Mouse (Mus musculus) urinary bladder, postnatal 14 days (tissue): ENCODE data around the gene Spink4.
A peak's percentile ranks its signal among the peaks of the same experiment; 100 is the strongest.

Experiments
- DNase-seq: peaks from one replicate; pipeline ENCODE4 v3.0.0; 2021; ENCODE audit warnings: low spot score

The Spink4 gene

DNA sequence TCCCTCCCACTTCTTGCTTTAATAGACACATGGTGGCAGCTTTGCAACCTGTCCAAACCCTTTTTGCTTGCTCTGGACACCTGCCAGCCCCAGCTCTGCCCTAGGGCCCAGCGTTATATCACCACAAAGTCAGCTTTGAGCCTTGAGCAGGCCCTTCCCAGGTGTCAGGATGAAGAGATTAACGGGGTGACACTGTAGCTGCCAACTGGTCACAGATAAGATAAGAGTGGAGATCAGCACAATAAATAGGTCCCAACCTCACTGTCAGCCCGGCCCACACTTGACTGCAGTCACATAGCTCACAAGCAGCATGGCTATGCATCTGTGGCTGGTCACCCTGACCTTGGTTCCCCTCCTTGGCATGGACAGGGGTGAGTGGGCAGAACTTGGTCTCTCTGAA, at the start of gene Spink4:
Spink4 (plus strand) TSS at position 268 of the 400 bp plus-strand sequence.
- peak; percentile 15 for DNase-seq

DNA sequence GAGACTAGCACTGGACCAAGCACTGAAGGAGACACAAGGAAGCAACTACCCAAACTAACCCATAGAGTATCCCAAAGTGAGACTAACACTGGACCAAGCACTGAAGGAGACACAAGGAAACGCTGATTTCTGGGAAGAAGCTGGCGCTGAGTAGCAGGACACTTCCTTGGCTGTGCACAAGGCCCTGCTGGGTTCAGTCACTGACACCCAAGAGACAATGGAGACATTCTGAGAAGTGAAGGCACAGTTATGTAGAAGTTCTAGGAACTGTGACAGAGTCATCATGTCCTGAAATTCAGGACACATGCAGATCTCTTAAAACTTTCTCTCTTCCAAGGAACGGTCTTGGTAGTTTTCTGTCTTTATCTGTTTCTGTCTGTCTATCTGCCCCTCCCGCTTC, 49.6 kb upstream of the Spink4 start:
- no peak for DNase-seq

DNA sequence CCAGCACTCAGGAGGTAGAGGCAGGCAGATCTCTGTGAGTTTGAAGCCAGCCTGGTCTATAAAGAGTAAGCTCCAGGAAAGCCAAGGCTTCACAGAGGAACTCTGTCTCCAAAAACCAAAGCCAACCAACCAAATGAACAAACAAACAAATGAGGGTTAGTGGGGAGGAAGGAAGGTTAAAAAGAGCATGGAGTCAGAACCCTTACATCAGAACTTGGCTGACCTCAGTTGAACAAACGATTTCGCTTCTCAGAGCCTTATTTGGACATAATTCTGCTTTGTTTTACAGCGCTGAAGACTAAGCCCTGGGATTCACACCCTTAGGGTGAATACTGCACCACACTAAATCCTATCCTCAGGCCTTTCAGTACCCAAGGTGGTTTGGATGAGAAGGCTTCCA, 47.7 kb upstream of the Spink4 start:
- no peak for DNase-seq

DNA sequence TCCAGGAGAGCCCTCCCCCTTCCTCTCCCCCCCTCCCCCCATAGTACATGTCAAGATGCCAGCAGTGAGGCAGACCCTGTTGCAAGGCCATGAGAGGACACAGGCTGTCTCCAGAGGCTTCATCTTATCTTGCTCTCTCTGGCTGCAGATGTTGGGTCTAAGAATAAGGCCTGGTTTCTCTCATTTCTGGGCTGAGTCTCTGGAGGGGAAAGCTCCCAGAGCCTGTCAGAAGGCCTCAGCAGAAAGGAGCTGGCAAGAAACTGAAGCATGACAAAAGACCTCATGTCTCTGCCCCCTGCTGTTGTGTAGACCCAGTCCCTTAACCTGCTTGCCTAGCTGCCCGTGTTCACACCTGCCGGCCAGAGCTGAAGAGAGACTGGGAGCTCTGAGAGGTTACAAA, 46.5 kb upstream of the Spink4 start:
- no peak for DNase-seq

GRCm38 (mm10) chr4:40874151-40874600, 45.7 kb upstream of the Spink4 start:
- DNase-seq = peak; percentile 41

GRCm38 (mm10) chr4:40874794-40875552, 44.9 kb upstream of the Spink4 start:
- no peak for DNase-seq

GRCm38 (mm10) chr4:40875842-40876241, 44.0 kb upstream of the Spink4 start:
- no peak for DNase-seq

DNA sequence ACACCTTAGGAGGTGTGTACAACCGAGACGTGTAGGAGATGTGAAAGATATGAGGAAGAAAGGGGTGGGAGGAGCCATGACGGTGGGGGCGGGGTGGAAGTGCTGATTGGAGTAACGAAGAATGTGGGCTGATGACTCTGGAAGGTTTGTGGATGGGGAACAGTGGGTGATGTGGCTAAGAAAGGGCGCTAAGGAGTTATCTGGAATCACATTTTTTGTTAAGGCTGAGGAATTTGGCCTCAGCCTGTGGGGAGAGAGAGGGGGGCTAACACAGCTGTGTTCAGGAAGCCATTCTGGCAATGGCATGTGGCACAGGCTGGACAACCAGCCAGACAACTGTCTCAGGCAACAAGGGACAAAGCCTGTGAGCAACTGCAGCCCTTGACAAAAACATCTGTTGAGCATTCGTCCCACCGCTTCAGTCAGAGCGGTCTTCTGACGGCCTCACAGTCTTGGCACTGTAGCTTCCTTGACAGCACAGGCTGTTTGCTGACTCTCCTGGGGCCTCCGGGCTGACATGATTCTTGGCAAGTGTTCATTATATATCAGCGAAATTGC, 43.0 kb upstream of the Spink4 start:
- DNase-seq = peak; percentile 39

DNA sequence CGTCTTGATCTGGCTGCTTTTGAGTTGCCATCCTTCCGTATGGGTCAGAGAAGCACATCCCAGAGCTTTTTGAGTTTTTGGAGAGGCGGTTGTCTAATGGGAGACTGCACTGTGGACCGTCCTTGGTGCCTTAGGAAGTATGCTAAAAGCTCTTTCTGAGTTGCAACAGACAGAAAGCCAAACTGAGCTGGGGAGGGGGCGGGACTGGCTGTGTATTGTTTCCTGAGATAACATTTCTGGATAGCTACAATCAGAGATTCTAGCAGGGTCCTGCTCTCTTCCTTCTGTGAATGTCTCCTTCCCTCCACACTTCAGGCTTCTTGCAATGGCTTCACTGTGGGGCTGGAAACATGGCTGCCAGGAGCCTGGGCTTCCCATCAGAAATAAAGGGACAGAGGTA, 42.3 kb upstream of the Spink4 start:
- DNase-seq = no peak

DNA sequence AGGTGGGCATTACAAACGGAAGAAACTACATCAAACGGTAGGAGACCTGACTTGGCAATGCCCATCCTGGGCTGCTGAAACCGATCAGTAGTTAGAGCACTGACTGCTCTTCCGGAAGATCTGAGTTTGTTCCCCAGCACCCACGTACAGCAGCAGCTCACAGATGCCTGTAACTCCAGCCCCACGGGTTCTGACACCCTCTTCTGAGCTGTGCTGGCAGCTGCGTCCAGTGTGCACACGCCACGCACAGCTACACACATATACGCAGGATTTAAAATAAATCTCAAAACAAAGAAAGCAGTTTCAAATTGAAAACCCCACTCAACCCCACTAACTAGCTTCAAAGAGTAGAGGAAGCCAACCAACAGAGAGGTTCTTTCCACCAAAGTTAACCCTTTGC, 36.7 kb upstream of the Spink4 start:
- DNase-seq = no peak

GRCm38 (mm10) chr4:40884282-40885165, 35.3 kb upstream of the Spink4 start:
- peak; percentile 22 for DNase-seq

- DNase-seq = peak; percentile 37
Observed at GRCm38 (mm10) chr4:40885166-40885525, 34.7 kb upstream of the Spink4 start.

DNA sequence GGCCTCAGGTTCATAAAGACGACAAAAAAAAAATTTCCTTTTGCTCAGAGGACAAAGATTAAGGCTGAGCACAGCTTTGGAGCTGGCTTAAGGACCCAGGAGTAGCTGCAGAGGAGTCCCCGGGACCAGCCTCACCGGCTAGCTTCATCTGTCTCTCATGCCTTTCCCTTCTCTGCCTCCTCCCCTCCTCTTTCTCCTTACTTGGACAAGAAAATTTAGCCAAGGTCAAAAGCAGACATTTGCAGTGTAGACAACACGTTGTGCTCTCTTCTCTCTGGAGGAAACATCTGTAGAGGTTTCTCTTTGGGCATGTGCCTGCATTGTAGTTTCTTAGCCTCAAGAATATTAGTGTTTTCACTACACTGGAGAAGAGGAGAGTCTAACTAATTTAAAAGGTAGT, 34.0 kb upstream of the Spink4 start:
- no peak for DNase-seq

DNA sequence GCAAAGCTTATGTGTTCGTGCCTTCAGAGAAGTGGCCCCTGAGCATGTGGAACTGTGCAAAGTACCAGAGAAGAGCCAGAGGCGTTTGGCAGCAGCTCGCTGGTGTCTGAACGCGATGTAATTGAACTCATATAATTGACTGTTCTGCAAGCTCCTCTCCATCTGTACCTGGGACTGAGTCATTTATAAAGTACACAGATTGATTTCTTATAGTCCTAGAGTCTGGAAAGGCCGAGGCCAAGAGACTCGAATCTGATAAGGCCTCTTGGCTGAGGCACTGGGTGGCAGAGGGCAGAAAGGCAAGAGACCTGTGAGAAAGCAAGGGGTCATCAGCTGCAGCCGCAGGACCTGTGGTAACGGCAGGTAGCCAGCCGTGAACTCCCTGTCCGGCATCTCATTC, 31.0 kb upstream of the Spink4 start:
- DNase-seq = no peak

DNA sequence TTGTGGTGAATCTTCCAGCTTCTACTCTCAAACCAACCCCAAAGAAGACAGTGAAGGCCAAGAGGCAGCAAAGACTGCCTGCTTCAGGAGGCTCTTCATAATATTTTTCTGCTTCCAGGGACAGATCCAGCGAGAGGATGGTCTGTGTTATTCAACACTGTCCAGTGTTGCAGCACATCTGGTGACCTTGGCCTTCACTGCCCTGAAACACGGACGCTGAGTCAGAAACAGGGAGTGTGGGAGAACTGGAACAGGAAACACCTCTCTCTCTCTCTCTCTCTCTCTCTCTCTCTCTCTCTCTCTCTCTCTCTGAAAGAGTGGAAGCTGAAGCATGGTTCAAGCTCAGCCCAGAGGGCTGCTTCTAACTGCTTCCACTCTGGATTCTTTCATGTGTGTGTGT, 30.6 kb upstream of the Spink4 start:
- peak; percentile 47 for DNase-seq

DNA sequence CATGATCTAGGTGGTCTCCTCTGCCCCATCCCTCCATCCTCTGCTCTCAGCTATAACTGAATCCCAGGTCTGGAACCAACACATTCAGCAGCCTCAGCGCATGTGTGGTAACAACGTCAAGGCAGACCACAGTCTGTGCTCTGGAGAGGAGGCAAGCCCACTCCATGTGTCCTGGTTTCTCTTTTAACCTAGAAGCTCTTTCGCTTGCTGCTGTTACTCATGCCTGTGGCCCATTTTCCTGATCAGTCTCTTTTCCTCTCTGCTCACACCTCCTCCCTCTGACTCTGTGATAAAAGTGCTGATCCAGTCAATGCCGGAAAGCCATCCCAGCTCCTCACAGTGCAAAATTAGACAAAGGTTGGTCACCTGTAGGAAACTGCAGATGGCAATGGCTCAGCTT, 29.9 kb upstream of the Spink4 start:
- no peak for DNase-seq

DNA sequence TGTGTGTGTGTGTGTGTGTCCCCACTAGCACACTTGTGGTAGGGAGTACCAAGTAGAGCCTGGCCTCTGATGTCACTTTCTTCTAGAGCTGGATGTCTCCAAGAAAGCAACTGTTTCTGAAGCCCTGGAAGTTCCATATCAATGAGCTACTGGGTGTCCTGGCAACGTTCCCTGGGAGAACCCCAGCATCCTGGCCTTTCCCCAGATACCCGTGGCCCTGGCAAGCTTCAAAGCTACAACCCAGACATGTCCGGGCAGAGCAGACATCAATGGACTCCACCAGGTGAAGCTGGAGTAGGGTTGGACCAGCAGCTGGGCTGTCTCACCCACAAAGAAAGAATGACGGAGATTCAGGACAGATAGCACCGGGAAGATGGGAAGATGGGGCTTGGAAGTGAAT, 28.6 kb upstream of the Spink4 start:
- DNase-seq = no peak

GRCm38 (mm10) chr4:40895118-40895517, 24.7 kb upstream of the Spink4 start:
- no peak for DNase-seq

DNA sequence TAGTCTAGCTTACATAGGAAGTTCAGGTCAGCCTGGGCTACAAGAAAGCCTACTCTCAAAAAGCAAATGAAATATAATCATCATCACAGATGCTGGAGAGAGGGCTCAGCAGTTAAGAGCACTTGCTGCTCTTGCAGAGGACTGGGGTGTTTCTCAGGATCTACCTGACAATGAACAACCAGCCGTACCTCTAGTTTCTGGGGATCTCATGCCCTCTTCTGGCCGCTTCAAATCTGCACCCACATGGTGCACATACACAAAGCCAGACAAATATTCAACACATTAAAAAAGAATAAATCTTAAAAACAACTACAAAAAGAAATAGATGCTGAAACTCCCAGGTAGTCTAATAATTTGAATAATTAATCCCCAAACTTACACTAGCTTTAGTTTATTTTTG, 24.2 kb upstream of the Spink4 start:
- no peak for DNase-seq

DNA sequence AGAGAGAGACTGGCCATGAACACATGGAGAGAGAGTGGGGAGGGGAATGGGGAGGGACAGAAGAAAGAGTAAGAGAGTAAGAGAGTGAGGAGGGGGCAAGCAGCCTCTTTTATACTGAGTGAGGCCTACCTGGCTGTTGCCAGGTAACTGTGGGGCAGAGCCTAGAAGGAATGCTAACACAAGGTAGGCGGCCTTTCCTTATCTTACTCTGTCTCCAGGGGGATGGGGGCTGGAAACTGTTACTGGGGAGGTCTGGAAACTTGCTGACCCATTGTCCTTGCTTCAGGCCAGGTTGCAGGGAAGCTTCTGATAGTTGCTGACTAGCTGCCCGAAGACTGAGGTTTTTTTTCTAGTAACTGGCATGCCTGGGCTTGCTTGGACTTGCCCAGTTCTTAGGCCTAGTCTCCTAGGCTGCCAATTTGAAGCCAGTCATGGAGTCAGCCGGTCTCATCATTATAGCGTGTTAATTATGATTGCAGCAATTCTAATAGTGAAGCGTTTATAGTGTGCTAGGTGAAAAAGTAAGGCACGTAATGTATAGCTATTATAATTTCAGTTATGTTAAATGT, 21.3 kb upstream of the Spink4 start:
- peak; percentile 55 for DNase-seq

- DNase-seq = no peak
Observed at GRCm38 (mm10) chr4:40899264-40899663, 20.6 kb upstream of the Spink4 start.

DNA sequence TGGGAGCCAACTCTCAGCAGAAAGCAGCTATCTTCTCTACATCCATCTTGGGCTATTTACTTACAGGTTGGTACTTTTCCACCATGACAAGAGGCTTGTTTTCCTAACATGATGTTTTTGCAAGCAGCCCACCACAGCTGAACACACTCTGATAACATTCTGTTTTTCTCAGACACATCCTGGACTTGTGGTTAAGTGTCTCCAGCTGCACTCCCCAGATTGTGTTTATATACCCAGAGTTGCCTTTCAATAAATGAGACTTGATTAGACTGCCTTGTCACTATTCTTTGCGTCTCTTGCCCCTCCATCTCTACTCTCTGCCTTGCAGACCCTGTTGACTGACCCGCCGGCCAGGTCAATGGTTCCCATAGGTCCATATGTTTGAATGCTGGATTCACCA, 19.8 kb upstream of the Spink4 start:
- no peak for DNase-seq

GRCm38 (mm10) chr4:40900612-40901011, 19.2 kb upstream of the Spink4 start:
- DNase-seq = no peak
